Mouse (Mus musculus): ENCODE data around the gene A830018L16Rik.

GRCm38 (mm10) chr1:11406026-11406425, 7.9 kb upstream of the A830018L16Rik start:
- no peak for TF ChIP-seq POLR2A (IDR thresholded peaks at IDR 0.05; ENCODE audit: extremely low read depth, insufficient read depth, low read length)
- TF ChIP-seq CTCF (IDR thresholded peaks at IDR 0.05; ENCODE audit: extremely low read depth, insufficient read depth, low read length): no peak
